Mouse (Mus musculus): ENCODE data around the gene Rdh8. TPM values are rescaled to one million over a fixed set of nuclear protein-coding genes. Genes with fewer than 3 reads are reported as not detected.

The Rdh8 gene
- polyA plus RNA-seq, 1 experiment from 2014 or later = not detected

- no peak for ATAC-seq (replicated peaks; ENCODE audit: low FRiP score)
- WGBS = 87% methylated on average over 12 of the region's 12 CpGs
- Histone ChIP-seq H3K27ac (no peak overlapping the region), H3K4me3 (replicated peaks) (no peak overlapping the region), H3K9ac (no peak overlapping the region), H3K36me3 (no peaks in the 10 kb centered on the region), H3K9me3 (replicated peaks) (no peaks in the 10 kb centered on the region), H3K27me3 (peaks cover 21% of the 10 kb centered on the region), H3K4me1 (peaks cover 14% of the 10 kb centered on the region), H3K4me2 (no peak overlapping the region)
These were observed 55.2 kb downstream of the Rdh8 start for GRCm38 (mm10) chr9:20873521-20873920.

- Histone ChIP-seq H3K9ac (no peak overlapping the region), H3K27me3 (peaks cover 4% of the 10 kb centered on the region; the same call in 1 of the 2 replicates), H3K4me1 (peaks cover 9% of the 10 kb centered on the region; the same call in 1 of the 2 replicates), H3K4me2 (no peak overlapping the region), H3K36me3 (no peaks in the 10 kb centered on the region), H3K9me3 (replicated peaks) (no peaks in the 10 kb centered on the region), H3K27ac (no peak overlapping the region), H3K4me3 (replicated peaks) (no peak overlapping the region)
- no peak for ATAC-seq (replicated peaks; ENCODE audit: low FRiP score)
- 63% methylated on average over 23 of the region's 23 CpGs for WGBS
These were observed 56.9 kb downstream of the Rdh8 start for GRCm38 (mm10) chr9:20875021-20875790.

Other genes starting within 250 kb of the Rdh8 start
- 15.7 and 16.4 TPM in 2 replicates for gene Zfp846, start 237.2 kb upstream of the Rdh8 start, polyA plus RNA-seq (2015; fragmentation: Nextera tagmentation; extraction: Ambion mirVana)
- gene Ubl5, start 175.6 kb upstream of the Rdh8 start, polyA plus RNA-seq (2015; fragmentation: Nextera tagmentation; extraction: Ambion mirVana) = 385 and 422 TPM in 2 replicates
- gene Fbxl12, start 173.7 kb upstream of the Rdh8 start, polyA plus RNA-seq (2015; fragmentation: Nextera tagmentation; extraction: Ambion mirVana) = 21.1 and 22.2 TPM in 2 replicates
- gene Pin1, start 166.4 kb upstream of the Rdh8 start, polyA plus RNA-seq (2015; fragmentation: Nextera tagmentation; extraction: Ambion mirVana) = 55.3 and 55.4 TPM in 2 replicates
- 4.7 and 7.1 TPM in 2 replicates for gene Olfm2, start 72.2 kb upstream of the Rdh8 start, polyA plus RNA-seq (2015; fragmentation: Nextera tagmentation; extraction: Ambion mirVana)
- 2.5 and 4.4 TPM in 2 replicates for gene Col5a3, start 3.4 kb upstream of the Rdh8 start, polyA plus RNA-seq (2015; fragmentation: Nextera tagmentation; extraction: Ambion mirVana)
- gene A230050P20Rik, start 50.1 kb downstream of the Rdh8 start, polyA plus RNA-seq (2015; fragmentation: Nextera tagmentation; extraction: Ambion mirVana) = 15.2 and 16.1 TPM in 2 replicates
- 2.5 and 2.8 TPM in 2 replicates for gene Angptl6, start 61.2 kb downstream of the Rdh8 start, polyA plus RNA-seq (2015; fragmentation: Nextera tagmentation; extraction: Ambion mirVana)
- 84.2 and 93.7 TPM in 2 replicates for gene Ppan, start 69.7 kb downstream of the Rdh8 start, polyA plus RNA-seq (2015; fragmentation: Nextera tagmentation; extraction: Ambion mirVana)
- 319 and 321 TPM in 2 replicates for gene Eif3g, start 80.1 kb downstream of the Rdh8 start, polyA plus RNA-seq (2015; fragmentation: Nextera tagmentation; extraction: Ambion mirVana)
- 96.9 and 108 TPM in 2 replicates for gene Dnmt1, start 141.4 kb downstream of the Rdh8 start, polyA plus RNA-seq (2015; fragmentation: Nextera tagmentation; extraction: Ambion mirVana)
- 29.8 and 32.7 TPM in 2 replicates for gene S1pr2, start 158.3 kb downstream of the Rdh8 start, polyA plus RNA-seq (2015; fragmentation: Nextera tagmentation; extraction: Ambion mirVana)
- 140 and 143 TPM in 2 replicates for gene Mrpl4, start 184.2 kb downstream of the Rdh8 start, polyA plus RNA-seq (2015; fragmentation: Nextera tagmentation; extraction: Ambion mirVana)
- gene Icam1, start 197.5 kb downstream of the Rdh8 start, polyA plus RNA-seq (2015; fragmentation: Nextera tagmentation; extraction: Ambion mirVana) = 10.8 and 13.7 TPM in 2 replicates
- gene Icam4, start 210.9 kb downstream of the Rdh8 start, polyA plus RNA-seq (2015; fragmentation: Nextera tagmentation; extraction: Ambion mirVana) = 2.0 and 2.7 TPM in 2 replicates
- 0.18 and 0.38 TPM in 2 replicates for gene Icam5, start 213.6 kb downstream of the Rdh8 start, polyA plus RNA-seq (2015; fragmentation: Nextera tagmentation; extraction: Ambion mirVana)
- gene Zglp1, start 248.6 kb downstream of the Rdh8 start, polyA plus RNA-seq (2015; fragmentation: Nextera tagmentation; extraction: Ambion mirVana) = 1.6 and 1.8 TPM in 2 replicates